Mouse (Mus musculus) lung, postnatal 0 days (tissue): ENCODE measurements around the gene Tex19.2.
"Not testable (repeated sequence)": the region's sequence is repeated elsewhere in the genome, so short reads cannot be mapped to it uniquely, and the experiment has no call there.

Experiments
- CTCF ChIP-seq: IDR thresholded peaks from 2 replicates; pipeline ENCODE4 v1.5.1; 2016; ENCODE audit warnings: antibody characterized with exemption, mild to moderate bottlenecking
- EP300 ChIP-seq: IDR thresholded peaks from 2 replicates; pipeline ENCODE4 v1.6.1; 2016; ENCODE audit warnings: antibody characterized with exemption, mild to moderate bottlenecking, control low read depth

GRCm38 (mm10) chr11:121107242-121107641, 11.2 kb downstream of the Tex19.2 start:
- TF ChIP-seq EP300, CTCF: not testable (repeated sequence)
